Mouse (Mus musculus): ENCODE measurements around the gene Gm28048.

Gm28048 gene

GRCm38 (mm10) chr11:22863581-22863980 lies 118.3 kb downstream of the Gm28048 start:
- in situ Hi-C loops (cut with MboI; ENCODE audit: low sequenced_read_pairs), result loop anchor here (5.0 kb wide), 1 partner anchor 89 kb away; no protein-coding TSS in a partner anchor

DNA sequence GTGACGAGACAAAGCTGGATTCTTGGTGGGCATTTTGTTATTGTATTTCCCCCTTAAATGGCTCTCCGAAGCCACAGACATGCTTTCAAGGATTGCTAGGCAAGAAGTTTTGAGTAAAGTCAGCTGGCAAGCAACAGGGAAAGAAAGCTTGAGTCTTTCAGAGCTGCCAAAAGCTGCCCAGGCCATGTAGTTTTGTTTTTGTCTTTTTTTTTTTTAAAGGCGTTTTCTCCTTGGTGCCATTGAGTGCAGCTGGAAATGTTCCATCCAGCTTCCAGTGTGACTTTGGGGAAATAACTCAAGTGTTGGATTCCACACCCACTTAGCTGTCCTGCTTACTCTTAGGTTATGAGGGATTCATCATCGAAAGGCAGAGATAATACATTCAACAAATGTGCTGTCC lies 120.6 kb downstream of the Gm28048 start:
- in situ Hi-C loops (cut with MboI; ENCODE audit: low sequenced_read_pairs), result loop anchor here (5.0 kb wide), 1 partner anchor 91 kb away; no protein-coding TSS in a partner anchor

DNA sequence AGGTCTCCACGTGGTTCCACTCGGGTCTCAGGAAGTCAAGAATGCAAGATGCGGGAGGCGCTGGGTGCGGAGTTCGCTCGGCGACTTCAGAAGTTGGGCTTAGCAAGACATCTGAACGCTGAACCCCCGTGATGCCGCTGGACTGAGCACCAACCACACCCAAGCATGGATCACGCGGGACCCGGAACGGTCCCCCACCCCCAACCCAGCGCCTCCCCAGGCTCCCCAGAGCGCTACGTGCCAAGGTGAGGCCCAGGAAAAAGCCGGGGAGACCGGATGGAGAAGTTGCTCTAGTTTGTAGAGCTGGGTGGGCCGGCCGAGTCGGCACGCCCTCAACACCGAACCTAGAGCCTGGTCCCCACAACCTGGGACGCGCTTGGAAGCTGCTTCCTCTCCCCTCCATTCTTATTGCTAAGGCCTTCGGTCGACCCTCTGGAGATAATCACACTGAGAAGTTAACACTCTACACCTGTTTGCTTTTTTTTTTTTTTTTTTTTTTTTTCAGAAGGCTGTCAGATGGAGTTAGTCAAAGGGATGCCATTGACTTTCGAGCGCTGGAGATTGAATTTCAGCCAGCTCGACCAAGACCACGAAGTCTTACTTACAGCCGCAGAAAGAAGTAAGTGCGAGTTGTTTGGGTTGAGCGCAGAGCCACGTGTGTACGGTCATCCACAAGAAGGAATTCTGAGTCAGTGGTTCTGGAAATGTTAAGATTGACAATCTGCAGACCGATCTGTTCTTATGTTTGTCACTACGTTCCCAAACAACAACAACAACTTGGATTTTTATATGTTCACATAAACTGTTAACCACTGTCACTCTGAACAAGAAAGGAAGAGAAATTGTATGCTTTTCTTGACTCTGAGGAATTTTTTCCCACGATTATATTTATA lies 121.3 kb downstream of the Gm28048 start, which contains the start of gene B3gnt2:
B3gnt2 (minus strand) TSS at position 627 of the 893 bp plus-strand sequence.
- in situ Hi-C loops (cut with MboI; ENCODE audit: low sequenced_read_pairs), result loop anchor here (5.0 kb wide), 1 partner anchor 92 kb away; no protein-coding TSS in a partner anchor

- in situ Hi-C loops (cut with MboI; ENCODE audit: low sequenced_read_pairs), result loop anchor here (5.0 kb wide), 1 partner anchor 93 kb away; no protein-coding TSS in a partner anchor
Measured at GRCm38 (mm10) chr11:22859633-22860334, 122.1 kb downstream of the Gm28048 start.

GRCm38 (mm10) chr11:22859301-22859632 lies 122.6 kb downstream of the Gm28048 start:
- in situ Hi-C loops (cut with MboI; ENCODE audit: low sequenced_read_pairs), result no loop called here

GRCm38 (mm10) chr11:22858441-22859300 lies 123.2 kb downstream of the Gm28048 start:
- in situ Hi-C loops (cut with MboI; ENCODE audit: low sequenced_read_pairs), result no loop called here

GRCm38 (mm10) chr11:22857705-22858440 lies 124.0 kb downstream of the Gm28048 start:
- in situ Hi-C loops (cut with MboI; ENCODE audit: low sequenced_read_pairs), result no loop called here

GRCm38 (mm10) chr11:22857106-22857704 lies 124.7 kb downstream of the Gm28048 start:
- in situ Hi-C loops (cut with MboI; ENCODE audit: low sequenced_read_pairs), result no loop called here

DNA sequence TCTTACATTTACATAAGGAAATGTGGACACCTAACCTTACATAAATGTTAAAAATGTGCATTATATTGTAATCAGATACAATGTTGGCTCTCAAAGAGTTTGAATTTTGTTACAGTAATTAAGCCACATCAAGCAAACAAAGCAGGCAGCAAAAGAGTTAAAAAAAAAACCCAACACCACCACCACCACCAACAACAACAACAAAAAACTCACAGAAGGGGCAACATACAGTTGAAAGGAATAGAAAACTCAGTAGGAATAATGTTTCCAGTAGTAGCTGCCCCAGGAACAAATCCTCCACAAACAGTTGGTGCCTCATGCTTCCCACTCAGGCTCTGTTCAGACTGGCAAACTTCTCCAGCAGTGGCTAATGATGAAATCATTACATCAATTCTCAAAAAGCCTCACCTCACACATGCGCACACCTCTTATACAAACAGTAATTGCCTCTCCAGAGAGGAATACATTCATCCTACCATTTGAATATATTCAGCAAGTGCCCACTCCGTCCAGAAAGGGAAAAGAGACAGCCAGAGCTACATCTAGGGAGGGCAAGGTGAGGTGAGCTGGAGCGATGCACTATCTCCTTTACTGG lies 125.4 kb downstream of the Gm28048 start:
- in situ Hi-C loops (cut with MboI; ENCODE audit: low sequenced_read_pairs), result no loop called here

GRCm38 (mm10) chr11:22854571-22854970 lies 127.3 kb downstream of the Gm28048 start:
- in situ Hi-C loops (cut with MboI; ENCODE audit: low sequenced_read_pairs), result no loop called here

DNA sequence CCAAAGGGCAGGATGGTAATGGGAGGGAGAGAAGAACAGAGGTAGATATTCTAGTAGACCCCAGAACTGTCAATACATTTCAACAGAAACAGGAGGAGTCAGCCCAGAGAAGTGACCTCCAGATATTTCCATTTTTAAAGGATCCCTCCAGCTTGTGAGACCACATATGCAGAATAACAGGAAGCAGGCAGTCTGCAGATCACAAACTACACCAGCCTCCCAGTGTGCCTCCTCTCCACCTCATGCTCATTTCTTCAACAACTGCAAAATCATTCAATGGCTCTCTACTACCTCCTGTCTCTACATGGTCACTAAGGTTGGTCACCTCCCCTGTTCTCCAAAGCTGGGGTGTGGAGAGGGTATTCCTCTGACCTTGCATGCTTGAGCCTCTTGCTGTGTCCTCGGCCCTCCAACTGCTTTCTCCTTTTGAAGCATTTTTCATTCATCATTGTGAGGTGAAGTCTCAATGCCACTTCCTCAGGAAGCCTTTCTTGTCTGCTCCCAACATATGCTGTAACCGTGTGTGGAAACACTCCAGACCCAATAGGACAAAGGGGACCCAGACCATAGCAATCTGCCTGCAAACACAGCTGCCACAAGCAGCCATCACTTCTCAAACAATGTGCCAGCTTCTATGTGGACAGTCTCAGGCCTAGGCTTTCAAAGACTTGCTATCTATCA lies 128.3 kb downstream of the Gm28048 start:
- in situ Hi-C loops (cut with MboI; ENCODE audit: low sequenced_read_pairs), result no loop called here

DNA sequence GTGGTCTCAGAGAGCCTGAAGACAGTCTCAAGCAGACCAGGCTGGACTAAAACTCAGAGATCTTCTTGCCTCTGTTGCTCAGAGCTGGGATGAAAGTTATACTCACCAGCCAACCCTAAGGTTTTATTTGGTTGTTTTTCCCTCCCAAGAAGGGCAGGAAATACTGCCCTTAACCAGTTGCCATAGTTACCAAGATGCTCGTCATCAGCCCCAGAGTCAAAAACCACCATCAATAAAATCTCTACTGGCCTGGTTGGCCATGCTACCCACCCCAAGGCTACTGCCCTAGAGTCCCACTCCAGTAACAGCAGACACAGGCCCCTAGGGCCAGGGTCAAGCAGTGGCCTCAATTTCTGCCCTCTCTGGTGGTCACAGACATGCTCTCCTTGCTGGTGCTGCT lies 129.4 kb downstream of the Gm28048 start:
- in situ Hi-C loops (cut with MboI; ENCODE audit: low sequenced_read_pairs), result no loop called here

DNA sequence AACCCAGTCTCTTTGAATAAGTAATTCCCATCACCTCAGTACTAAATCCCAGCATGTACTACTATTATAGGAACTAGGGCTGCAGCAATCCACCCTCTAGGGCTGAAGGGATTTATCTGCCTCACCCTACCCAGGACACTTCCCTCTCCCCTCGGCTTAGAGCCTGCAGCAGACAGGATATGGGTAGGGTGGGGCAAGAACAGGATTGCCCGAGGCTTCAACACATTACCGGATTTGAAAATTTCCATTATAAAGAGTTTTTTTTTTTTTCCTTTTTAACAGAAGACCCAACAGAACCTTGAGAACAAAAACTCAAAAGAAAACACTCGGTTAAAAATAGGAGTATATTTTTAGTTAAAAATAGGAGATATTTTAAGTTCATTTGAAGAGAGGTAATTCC lies 130.5 kb downstream of the Gm28048 start:
- in situ Hi-C loops (cut with MboI; ENCODE audit: low sequenced_read_pairs), result no loop called here

DNA sequence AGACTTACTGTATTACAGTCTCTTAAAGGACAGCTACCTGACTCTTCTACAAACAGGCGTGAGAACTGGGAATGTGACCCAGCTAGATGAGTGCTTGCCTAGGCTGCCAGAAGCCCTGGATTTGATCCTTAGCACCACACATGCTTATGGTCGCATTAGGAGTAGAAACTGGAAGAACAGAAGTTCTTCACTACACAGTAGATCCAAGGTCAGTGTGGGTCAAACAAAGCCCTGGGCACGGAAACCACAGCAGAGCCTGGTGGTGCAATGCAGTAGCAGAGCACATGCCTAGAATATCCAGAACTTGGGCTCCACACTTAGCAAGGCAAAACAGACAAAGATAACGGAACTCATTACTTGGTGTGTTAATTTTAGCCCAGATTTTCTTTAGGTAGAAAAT lies 131.8 kb downstream of the Gm28048 start:
- in situ Hi-C loops (cut with MboI; ENCODE audit: low sequenced_read_pairs), result no loop called here

- in situ Hi-C loops (cut with MboI; ENCODE audit: low sequenced_read_pairs), result no loop called here
Measured at GRCm38 (mm10) chr11:22848649-22849195, 133.2 kb downstream of the Gm28048 start.

DNA sequence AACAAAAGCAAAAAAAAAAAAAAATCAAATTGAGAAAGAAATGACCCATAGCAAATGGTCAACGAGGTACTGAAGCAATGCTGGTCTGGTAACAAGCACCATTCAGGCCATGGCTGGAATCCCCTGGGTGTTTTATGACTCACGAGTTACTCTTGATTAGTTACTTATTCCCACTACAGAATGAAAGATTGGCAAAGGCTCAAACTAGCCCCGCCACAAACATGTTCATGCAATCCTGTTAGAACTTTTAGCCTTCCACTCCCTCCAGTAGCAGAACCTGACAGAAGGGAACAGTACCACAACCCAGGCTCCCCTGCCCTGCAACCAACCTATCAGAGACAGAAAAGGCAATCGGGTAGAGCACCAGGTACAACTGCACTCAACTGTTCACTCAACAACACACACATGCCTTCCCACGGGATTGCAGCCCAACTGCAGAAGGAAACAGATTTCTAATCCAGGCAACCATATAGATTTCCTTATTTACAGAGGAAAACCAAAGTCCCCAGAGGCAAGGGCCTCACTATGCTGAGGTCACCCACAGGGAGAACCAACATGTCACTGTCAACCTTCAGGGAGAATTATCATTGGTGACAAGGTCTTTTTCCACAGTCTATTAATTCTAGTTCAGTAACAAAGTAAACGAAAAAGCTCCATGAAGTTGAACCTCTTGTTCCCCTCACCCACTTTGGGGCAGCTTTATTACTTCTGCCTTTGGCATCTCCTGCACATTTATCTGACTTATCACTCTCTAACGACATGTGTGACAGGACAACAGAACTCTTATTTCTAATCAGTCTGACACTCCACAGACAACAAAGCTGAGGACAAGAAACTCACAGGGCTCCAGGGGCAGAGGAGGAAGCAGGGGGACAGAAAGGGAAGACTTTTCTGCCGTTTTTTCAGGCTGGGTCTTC lies 133.9 kb downstream of the Gm28048 start:
- in situ Hi-C loops (cut with MboI; ENCODE audit: low sequenced_read_pairs), result no loop called here

DNA sequence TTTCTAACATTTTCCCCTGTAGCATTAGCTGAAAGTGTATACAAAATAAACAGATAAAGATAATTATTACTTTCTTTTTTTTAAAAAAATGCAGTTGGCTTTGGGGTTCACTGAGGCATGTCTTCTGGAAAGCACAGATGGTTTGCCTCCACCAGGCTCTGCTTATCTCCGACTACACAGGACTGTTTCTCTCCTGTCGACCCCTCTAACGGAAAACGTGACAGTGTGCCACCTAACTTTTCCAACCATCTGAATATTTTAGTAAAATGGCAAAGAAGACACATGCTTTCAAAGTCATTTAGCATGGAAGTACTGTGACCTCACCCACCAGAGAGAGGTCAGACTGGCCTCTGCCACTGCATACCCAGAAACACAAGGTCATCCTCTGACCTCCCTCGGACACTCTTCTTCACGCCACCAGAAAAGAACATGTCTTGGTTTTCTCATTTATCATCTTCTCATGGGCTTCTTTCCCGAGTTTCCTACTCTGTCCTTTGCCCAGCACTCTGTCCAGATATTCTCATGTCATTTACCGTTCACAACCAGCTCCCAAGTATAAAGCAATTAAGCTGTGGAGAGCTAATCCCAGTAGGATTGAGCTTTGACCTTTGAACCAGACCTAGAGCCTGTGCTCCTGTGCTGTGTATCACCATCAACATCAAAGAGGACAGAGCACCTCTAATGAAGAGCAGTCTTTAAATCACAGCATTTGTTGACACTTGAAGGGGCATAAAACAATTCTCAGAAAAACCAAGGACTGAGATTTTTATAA lies 134.7 kb downstream of the Gm28048 start:
- in situ Hi-C loops (cut with MboI; ENCODE audit: low sequenced_read_pairs), result no loop called here

Data from CH12F3 (cell line).